Mouse (Mus musculus) embryonic facial prominence, embryonic 10.5 days (tissue): Measurements from ENCODE around the gene LTO1. TPM values are rescaled to one million over a fixed set of nuclear protein-coding genes. Genes with fewer than 3 reads are reported as not detected.

ENCODE experiments used
- DNase-seq: peaks from one replicate; pipeline ENCODE4 v3.0.0-alpha.2; 2017; ENCODE audit warnings: low spot score
- H3K27ac ChIP-seq: fragments of 300-500 bp; sonication (generic); replicated peaks from 2 replicates; pipeline ENCODE4 v1.5.1; 2016; ENCODE audit warnings: mild to moderate bottlenecking
- H3K27me3 ChIP-seq: fragments of 300-500 bp; sonication (generic); replicated peaks from 2 replicates; pipeline ENCODE4 v1.6.1; 2016; ENCODE audit warnings: low read depth, mild to moderate bottlenecking; ENCODE audit not compliant: poor library complexity, severe bottlenecking
- H3K36me3 ChIP-seq: fragments of 300-500 bp; sonication (generic); replicated peaks from 2 replicates; pipeline ENCODE4 v1.6.1; 2016; ENCODE audit warnings: mild to moderate bottlenecking, moderate library complexity
- H3K4me1 ChIP-seq: fragments of 300-500 bp; sonication (generic); 2 replicates; pipeline ENCODE4 v1.6.1; 2016
- H3K4me3 ChIP-seq: fragments of 300-500 bp; sonication (generic); 2 replicates; pipeline ENCODE4 v1.5.1; 2016; ENCODE audit warnings: mild to moderate bottlenecking, moderate library complexity
- H3K9me3 ChIP-seq: fragments of 300-500 bp; sonication (generic); 2 replicates; pipeline ENCODE4 v1.6.1; 2016; ENCODE audit warnings: mild to moderate bottlenecking
- WGBS: fragments of 180-500 bp; shearing (Covaris S2); methylation state at CpG from one replicate; pipeline ENCODE4 v1.1.7; 2016; 5-methylcytosine and 5-hydroxymethylcytosine counted together
- polyA plus RNA-seq: library from polyadenylated mRNA; unstranded; fragments of >200 nt; fragmentation: Nextera tagmentation; extraction: Ambion mirVana; gene quantifications from 2 replicates; pipeline ENCODE4 v1.2.1, GENCODE M21; 2016

Gene LTO1
- polyA plus RNA-seq, 1 experiment from 2014 or later, result 25.4 TPM

DNA sequence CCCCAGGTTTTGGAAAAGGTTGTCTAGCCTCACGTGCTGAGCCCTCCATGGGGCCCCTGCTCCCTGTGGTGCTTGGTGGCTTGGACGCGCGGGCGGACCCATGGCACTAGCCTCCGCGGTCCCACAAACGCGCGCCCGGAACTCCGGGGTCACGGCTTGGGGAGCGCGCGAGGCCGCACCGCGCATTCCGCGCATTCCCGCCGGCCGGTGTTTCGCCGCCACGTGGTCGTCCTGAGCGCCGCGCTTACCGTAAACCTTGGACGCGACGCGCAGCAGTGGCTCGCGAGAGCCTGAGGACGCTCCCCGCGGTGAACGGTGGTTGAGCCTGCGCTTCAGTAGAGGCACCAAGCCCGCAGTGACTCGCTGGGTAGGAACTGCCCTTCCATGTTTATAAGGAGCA is 28.4 kb downstream of the LTO1 start:
- peak overlapping the region; percentile 98 for H3K27ac ChIP-seq

DNA sequence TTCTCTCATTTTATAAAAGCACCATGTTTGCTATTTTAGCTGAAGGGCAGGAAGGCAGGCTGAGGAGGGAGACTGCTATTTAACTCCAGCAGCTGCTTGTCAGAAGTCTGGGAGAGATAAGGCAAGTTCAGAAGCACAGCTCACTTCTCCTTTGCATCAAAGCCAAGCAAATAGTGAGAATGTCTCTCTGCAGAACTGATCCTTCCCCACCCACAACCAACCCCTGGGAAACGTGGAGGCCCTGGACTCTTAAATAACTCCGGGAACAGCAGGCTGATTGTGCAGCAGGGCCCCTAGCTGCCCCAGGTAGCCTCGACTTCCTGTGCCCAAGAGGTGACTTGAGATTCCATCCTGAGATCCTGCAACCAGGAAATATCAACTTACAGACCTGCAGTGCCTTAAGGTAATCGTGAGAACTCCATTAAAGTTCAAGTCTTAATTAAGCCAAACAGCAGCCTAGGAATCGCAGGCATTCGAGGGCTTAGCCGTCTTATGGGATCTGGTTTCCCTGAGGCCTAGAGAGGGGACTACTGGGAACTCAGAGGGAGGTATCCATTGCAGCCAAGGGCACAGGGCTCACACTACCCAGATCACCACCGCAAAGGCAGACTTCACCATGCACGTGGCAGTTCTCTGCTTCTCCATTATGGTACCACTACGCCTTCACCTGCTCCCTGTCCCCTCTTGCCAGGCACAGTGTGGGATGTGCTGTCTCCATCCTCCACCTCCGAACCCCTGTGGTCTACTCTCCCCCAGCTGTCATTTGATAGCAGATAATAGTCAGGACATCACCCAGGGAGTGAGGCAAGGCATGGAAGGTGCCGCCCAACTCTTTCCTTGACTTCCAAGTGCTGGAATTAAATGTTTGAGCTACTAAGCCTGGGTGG is 43.9 kb downstream of the LTO1 start:
- no peaks in the 10 kb centered on the region for H3K27me3 ChIP-seq
- peaks cover 43% of the 10 kb centered on the region for H3K4me1 ChIP-seq
- H3K27ac ChIP-seq, result peak overlapping the region; percentile 70
- no peak overlapping the region for H3K4me3 ChIP-seq
- no peaks in the 10 kb centered on the region for H3K9me3 ChIP-seq
- peak; percentile 52 for DNase-seq
- WGBS, result 35% methylated on average over 12 of the region's 12 CpGs
- no peaks in the 10 kb centered on the region for H3K36me3 ChIP-seq

More for the DNA sequence above, 28.4 kb downstream of the LTO1 start:
- under 1% methylated on average over 45 of the region's 45 CpGs for WGBS
- Histone ChIP-seq H3K27me3 (no peaks in the 10 kb centered on the region), H3K4me1 (peaks cover 47% of the 10 kb centered on the region), H3K9me3 (no peaks in the 10 kb centered on the region), H3K4me3 (peak overlapping the region; percentile 77), H3K36me3 (no peaks in the 10 kb centered on the region)
- peak; percentile 92 for DNase-seq

DNA sequence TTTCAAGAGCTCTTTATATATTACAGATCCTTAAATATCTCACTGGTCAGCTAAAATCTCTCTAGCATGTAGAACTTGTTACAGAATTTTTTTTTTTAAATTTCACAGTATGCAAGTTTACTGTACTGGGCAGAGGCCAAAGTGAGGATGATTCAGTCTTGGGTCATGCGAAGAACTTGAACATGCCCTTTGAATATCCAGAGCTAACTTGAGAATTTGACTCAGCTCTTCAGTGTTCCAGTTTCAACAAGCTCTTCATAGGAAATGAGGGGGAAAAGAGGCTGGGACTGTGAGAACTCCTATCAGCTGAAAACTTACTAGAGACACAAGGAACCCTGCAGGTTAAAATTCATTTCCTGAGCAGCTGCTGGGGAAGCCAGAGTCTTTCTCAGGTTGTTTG is 49.0 kb downstream of the LTO1 start:
- H3K27me3 ChIP-seq, result no peaks in the 10 kb centered on the region
- H3K27ac ChIP-seq, result no peak overlapping the region
- WGBS, result 93% methylated on average over 1 of the region's 1 CpGs
- peaks cover 25% of the 10 kb centered on the region for H3K4me1 ChIP-seq
- DNase-seq, result no peak
- H3K36me3 ChIP-seq, result no peaks in the 10 kb centered on the region
- no peaks in the 10 kb centered on the region for H3K9me3 ChIP-seq
- H3K4me3 ChIP-seq, result no peak overlapping the region

DNA sequence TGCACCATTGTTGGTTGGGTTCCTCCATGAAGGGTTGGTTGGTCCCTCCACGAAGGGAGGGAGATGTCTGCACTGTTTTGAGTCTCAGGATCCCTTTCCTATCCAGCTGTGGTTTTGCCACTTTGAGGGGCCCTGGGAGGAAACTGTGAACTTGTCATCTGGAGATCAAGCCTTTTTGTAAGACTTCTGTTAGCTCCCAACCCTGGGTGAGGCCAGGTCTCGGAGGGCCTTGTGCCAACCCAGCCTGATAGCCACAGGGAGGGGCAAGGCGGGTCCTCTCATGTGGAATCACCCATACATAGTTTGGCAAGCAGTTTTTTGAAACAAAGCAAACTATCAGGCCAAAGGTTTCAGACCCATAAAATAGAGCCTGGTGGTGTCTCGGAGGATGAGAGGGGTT is 49.4 kb downstream of the LTO1 start:
- H3K27me3 ChIP-seq, result no peaks in the 10 kb centered on the region
- peaks cover 21% of the 10 kb centered on the region for H3K4me1 ChIP-seq
- H3K4me3 ChIP-seq, result no peak overlapping the region
- H3K36me3 ChIP-seq, result no peaks in the 10 kb centered on the region
- H3K27ac ChIP-seq, result no peak overlapping the region
- H3K9me3 ChIP-seq, result no peaks in the 10 kb centered on the region
- WGBS, result 88% methylated on average over 4 of the region's 4 CpGs
- DNase-seq, result no peak

DNA sequence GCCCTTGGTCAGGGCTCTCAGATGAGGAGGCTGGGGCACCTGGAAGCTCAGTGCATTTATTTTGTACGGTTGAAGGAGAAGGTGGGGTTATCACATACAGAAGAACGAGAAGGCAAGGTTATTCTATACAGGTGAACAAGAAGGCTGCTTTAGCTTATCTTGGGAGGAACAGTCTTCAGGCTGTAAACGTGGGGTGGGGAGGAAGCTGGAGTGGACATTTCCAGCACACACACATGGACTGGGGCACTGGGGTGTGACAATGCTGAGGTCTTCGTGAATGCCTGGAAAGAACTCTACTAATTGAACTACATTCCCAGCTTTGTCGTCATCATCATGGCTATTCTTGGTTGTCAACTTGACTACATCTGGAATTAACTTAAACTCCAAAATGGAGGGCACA is 51.0 kb downstream of the LTO1 start:
- Histone ChIP-seq H3K36me3 (no peaks in the 10 kb centered on the region), H3K4me3 (no peak overlapping the region), H3K4me1 (peaks cover 10% of the 10 kb centered on the region), H3K9me3 (no peaks in the 10 kb centered on the region), H3K27ac (no peak overlapping the region), H3K27me3 (0 out of 2 replicates have a peak, but pooled peaks cover under 1% of the 10 kb centered on the region)
- no peak for DNase-seq
- 79% methylated on average over 5 of the region's 5 CpGs for WGBS

DNA sequence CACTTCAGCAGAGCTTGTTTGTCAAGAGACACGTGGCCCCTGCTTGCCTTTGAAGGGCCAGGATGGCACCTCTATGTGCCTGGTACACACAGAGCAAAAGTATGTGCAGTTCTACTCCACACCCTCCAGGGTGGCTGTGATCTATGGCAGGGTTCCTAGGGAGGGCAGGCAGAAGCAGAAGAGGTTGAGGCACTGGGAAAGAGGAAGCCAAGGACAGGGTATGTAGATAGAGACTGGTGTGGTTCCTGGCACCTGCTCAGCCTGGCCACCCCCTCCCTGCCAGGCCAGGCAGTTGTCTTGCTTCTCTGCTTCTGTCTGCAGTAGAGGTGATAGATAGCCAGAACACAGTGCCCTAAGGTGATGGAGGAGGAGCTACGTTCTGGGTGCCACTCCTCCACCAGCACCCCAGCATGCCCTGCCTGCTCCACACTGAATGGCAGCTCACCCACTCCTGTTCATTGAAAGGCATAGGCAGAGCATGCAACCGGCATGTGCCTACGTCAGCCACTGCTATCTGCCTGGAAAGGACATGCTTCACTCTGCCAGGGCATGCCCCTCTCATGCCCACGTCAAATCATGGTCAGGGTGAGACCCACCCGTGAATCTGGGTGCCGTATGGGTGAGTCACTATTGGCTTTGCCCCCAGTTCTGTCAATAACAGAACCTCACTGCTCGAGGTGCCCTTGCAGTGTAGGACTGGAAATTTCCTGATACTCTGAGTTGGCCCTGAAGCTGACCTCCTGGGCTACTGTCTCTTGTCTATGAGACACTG is 56.3 kb downstream of the LTO1 start:
- no peak overlapping the region for H3K4me3 ChIP-seq
- WGBS, result 78% methylated on average over 8 of the region's 8 CpGs
- 0 out of 2 replicates have a peak, but pooled peaks cover 5% of the 10 kb centered on the region for H3K27me3 ChIP-seq
- no peaks in the 10 kb centered on the region for H3K9me3 ChIP-seq
- no peaks in the 10 kb centered on the region for H3K4me1 ChIP-seq
- H3K27ac ChIP-seq, result peak overlapping the region; percentile 30; the same call in 1 of the 2 replicates
- no peaks in the 10 kb centered on the region for H3K36me3 ChIP-seq
- DNase-seq, result no peak

DNA sequence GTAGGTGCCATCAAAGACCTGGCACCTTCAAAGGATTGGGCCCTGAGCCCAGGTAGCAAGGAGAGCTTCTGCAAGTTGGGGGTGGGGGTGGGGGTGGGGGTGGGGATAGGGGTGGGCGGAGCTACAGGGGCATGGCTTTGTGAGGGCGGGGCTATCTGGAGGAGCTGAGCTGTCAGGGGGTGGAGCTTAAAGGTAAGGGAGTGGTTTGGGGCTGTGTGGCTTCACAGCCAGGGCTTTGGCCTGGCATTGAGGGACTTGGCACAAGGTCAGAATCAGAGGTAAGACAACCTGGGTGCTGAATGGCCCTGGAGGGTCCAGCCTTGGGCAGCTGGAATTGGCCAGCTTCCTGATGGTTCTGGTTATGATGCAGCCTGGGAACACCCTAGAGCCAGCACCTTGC is 56.9 kb downstream of the LTO1 start:
- Histone ChIP-seq H3K9me3 (no peaks in the 10 kb centered on the region), H3K27me3 (0 out of 2 replicates have a peak, but pooled peaks cover 5% of the 10 kb centered on the region), H3K27ac (no peak overlapping the region), H3K36me3 (no peaks in the 10 kb centered on the region), H3K4me1 (no peaks in the 10 kb centered on the region), H3K4me3 (no peak overlapping the region)
- 29% methylated on average over 2 of the region's 2 CpGs for WGBS
- DNase-seq, result no peak

DNA sequence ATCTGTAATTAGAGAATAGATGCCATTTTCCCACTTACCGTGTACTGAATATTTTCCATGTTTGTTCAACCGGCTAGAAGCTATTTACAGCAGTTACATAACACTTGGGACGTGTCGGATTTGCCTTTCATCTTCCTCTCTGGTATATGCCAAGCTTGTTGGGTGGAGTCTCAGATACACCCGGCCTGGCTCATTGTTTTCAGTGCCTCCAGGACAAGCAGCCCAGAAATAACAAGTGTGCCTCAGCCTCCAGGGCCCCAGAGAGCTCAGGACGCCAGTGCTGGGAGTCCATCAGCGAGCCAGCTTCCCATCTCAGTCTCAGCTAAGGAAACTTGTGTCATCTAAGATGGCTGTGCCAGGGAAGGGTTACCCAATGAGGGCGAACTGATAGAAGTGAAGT is 58.6 kb downstream of the LTO1 start:
- H3K4me3 ChIP-seq, result no peak overlapping the region
- 0 out of 2 replicates have a peak, but pooled peaks cover 5% of the 10 kb centered on the region for H3K27me3 ChIP-seq
- 82% methylated on average over 8 of the region's 8 CpGs for WGBS
- H3K9me3 ChIP-seq, result no peaks in the 10 kb centered on the region
- no peak overlapping the region for H3K27ac ChIP-seq
- DNase-seq, result no peak
- no peaks in the 10 kb centered on the region for H3K4me1 ChIP-seq
- no peaks in the 10 kb centered on the region for H3K36me3 ChIP-seq

DNA sequence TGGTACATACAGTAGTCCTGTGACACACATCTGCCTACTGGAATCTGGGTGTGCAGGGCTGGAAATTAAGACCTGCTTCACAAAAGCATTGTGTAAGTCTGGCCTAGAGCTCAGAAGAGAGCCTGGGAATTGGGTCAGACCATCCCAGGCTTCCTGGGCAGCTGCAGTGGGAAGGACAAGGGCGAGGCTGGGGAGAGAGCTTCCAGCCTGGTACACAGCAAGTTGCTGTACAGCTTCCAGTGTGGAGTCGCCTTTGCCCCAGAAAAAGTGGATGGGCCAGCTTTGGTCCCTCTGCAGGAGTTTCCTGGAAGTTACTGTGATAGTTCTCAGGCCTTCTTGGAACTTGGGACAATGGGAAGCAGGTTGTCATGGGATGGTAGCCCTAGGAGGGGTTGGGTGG is 62.2 kb downstream of the LTO1 start:
- Histone ChIP-seq H3K9me3 (0 out of 2 replicates have a peak, but pooled peaks cover 2% of the 10 kb centered on the region), H3K36me3 (no peaks in the 10 kb centered on the region), H3K27ac (no peak overlapping the region), H3K27me3 (no peaks in the 10 kb centered on the region; the same call in 1 of the 2 replicates), H3K4me1 (peaks cover 8% of the 10 kb centered on the region), H3K4me3 (no peak overlapping the region)
- DNase-seq, result no peak
- WGBS, result 76% methylated on average over 2 of the region's 2 CpGs

DNA sequence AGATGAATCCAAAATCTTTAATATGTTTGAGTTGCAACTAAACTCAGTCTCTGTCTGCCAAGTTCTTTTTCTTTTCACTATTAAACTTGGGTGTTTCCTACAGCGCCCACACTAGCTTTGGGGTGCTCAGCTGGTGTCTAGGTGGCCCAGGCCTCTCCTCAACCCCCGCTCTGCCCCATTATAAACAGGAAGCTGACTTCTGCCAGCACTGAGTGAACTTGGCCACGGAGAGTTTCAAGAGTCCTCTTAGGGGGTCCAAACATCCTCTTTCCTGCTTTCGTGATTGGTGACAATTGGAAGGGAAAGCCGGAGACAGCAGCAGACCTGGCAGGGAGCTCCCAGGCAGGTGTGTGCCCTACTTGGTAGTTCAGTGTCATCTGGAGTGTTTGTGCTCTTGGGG is 64.9 kb downstream of the LTO1 start:
- WGBS, result 79% methylated on average over 5 of the region's 5 CpGs
- H3K27ac ChIP-seq, result 0 out of 2 replicates have a peak overlapping the region, but pooled peaks have one; percentile 0
- H3K4me3 ChIP-seq, result no peak overlapping the region
- no peaks in the 10 kb centered on the region; the same call in 1 of the 2 replicates for H3K27me3 ChIP-seq
- DNase-seq, result no peak
- 0 out of 2 replicates have a peak, but pooled peaks cover 2% of the 10 kb centered on the region for H3K9me3 ChIP-seq
- no peaks in the 10 kb centered on the region for H3K36me3 ChIP-seq
- peaks cover 8% of the 10 kb centered on the region for H3K4me1 ChIP-seq
